Mouse (Mus musculus) brown adipose tissue, adult 24 weeks (tissue): ENCODE measurements around the gene Defb41. TPM values are rescaled to one million over a fixed set of nuclear protein-coding genes. Genes with fewer than 3 reads are reported as not detected.
"Not testable (repeated sequence)": the region's sequence is repeated elsewhere in the genome, so short reads cannot be mapped to it uniquely, and the experiment has no call there.

Experiments used
- H3K27ac ChIP-seq: fragments of 200-500 bp; replicated peaks from 2 replicates; pipeline ENCODE4 v1.5.1; 2012; ENCODE audit warnings: low read depth, mild to moderate bottlenecking, low read length
- H3K4me1 ChIP-seq: fragments of 200-500 bp; 2 replicates; pipeline ENCODE4 v1.6.1; 2012; ENCODE audit warnings: low read length, mixed read lengths; ENCODE audit not compliant: control insufficient read depth, insufficient read depth, insufficient read length
- H3K4me3 ChIP-seq: fragments of 200-500 bp; 2 replicates; pipeline ENCODE4 v1.5.1; 2012; ENCODE audit warnings: low read depth, mild to moderate bottlenecking, low read length, moderate library complexity; ENCODE audit not compliant: insufficient read depth
- polyA plus RNA-seq: library from polyadenylated mRNA; stranded (reverse); fragments of >200 nt; gene quantifications from 2 replicates; pipeline ENCODE4 v1.2.4, GENCODE M21; 2012; ENCODE audit not compliant: missing spikeins, insufficient read depth, insufficient read length

Gene Defb41
- not detected in 2 replicates for polyA plus RNA-seq

DNA sequence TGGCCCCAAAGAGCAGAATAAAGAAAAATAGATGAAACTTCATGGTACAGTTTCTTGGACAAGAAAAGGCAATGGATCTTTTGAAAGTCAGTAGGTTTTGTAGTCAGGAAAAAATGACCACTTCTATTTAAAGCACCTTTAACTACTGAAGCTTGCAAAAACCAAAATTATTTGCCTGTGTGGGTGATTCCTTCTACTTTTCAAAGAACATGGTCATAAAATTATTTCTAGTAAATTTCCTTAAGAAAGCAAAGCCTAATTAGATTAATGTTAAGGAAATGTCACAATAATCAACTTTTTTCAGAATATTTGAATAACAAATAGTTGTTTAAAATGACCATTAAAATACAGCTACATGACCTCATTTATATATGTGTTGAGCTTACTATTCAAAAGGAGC lies at the start of gene Defb41:
Gene Defb41 (minus strand): TSS at position 101 of the 400 bp plus-strand sequence.
- Histone ChIP-seq H3K4me1 (no peaks in the 10 kb centered on the region), H3K4me3 (no peak within 1 kb of the TSS), H3K27ac (no peak within 1 kb of the TSS)

DNA sequence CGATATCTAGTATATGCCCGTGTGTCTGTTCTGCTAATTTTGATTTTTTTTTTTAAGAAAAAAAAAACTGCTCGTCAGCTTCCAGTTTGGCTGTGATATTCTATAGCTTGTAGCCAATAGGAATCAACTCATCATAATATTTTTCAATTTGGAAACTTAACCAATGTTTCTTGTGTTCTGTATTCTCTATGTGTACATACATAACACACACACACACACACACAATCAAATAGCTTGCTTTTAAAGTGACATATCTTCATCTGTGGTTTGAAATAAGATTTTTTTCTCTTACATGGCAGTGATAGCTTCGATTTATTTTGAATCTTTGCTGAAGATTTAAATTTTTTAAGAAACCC lies 43.5 kb upstream of the Defb41 start:
- Histone ChIP-seq H3K27ac (no peak overlapping the region), H3K4me1 (no peaks in the 10 kb centered on the region)

DNA sequence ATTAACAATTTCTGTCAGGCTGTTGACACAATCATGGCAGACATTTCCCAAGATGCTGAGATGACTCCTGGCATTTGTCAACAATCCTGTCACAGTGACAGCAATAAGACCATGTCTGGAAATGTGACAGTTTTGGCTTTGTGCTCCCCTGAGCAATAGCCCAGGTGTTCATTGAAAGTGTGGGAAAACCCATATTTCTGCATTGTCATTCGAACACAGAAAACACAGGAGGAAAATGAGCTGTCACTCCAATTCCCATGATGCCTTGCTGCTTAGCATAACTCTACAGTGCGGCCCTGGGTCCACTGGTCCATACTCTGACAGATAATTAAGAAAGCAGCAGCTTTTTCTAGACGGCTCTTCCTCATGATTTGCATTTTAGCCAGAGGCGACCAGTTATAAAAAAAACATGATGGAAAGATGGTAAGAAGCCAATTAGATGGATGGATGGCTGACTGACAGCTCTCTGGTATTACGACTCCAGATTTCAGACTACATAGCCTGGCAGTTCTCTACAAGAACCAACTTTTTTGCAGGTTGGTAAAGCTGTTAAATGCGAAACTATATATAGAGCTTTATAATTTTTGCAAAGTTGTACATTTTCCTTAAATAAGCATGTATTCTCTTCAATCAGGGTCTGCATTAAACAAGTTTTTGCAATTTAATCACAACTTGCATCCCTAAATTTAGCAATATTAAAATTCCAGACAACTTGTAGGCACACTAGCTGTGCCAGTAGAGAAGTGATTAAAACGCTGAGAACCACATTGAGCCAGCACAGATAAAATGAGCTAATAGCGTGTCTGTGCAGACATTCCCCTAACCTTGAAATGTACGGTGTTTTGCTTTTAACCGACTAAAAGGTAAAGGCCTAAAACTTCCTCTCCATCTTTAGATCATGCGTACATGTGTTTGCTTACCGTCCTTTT lies 42.9 kb upstream of the Defb41 start:
- H3K4me3 ChIP-seq, result no peak overlapping the region
- H3K4me1 ChIP-seq, result no peaks in the 10 kb centered on the region
- no peak overlapping the region for H3K27ac ChIP-seq

More for the DNA sequence above, 43.5 kb upstream of the Defb41 start:
- H3K4me3 ChIP-seq, result no peak overlapping the region

DNA sequence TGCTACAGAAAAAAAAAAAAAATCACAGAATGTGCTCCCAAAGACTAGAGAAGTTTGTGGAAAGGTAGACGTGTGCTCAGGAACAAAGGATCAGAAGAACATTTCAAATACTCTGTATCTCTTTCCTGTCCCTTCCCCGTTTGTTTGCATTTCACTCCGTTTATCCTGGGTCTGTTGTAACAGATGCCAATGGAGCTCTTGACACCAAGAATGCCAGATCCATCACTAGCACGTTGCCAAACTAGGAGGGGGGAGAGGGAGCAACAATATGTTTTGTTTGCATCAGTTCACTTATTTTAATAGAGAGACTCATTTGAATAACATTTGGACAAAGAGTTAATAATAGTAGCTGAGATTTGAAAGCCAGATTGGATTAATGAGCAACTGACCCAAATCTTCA lies 27.6 kb upstream of the Defb41 start:
- Histone ChIP-seq H3K27ac (no peak overlapping the region), H3K4me3 (no peak overlapping the region), H3K4me1 (no peaks in the 10 kb centered on the region)

DNA sequence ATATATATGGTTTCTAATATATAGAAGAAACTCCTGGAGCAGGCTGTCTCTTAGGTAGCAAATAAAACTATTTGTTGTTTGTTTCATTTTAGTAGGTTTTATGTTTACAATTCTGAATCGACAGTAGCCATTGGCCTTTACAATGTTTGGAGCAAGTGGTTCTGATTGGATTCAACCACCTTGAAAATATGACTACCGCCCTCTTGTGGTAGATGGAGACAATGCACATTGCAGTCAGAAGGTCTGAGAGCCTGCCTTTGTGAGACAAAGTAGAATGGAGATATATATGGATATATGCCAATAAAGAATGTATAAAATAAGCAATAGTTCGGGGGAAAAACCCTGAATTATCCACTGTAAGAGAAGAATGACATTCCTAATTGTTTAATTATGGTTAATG lies 23.9 kb upstream of the Defb41 start:
- Histone ChIP-seq H3K27ac (no peak overlapping the region), H3K4me1 (no peaks in the 10 kb centered on the region), H3K4me3 (no peak overlapping the region)

DNA sequence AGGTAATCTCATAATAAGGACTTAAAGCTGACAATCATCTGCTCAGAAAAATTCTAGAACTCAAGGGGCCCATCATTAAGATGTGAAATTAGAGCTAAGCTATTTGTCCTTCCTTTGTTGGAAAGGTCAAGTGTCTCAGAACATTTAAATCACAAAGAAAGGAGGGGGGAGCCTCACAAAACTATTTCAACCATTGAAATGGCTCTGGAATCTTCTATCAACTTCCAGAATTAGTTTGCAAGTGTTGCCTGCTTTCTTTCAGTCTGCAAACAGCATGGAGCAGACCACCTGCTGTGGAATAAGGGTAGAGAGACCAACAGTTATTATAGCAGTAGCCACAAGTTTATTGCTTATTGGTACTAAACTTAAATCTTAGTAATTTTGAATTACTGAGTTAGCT lies 22.4 kb upstream of the Defb41 start:
- Histone ChIP-seq H3K27ac (no peak overlapping the region), H3K4me3 (no peak overlapping the region), H3K4me1 (no peaks in the 10 kb centered on the region)

- H3K4me1 ChIP-seq, result no peaks in the 10 kb centered on the region
- H3K4me3 ChIP-seq, result no peak overlapping the region
These were observed 6.2 kb upstream of the Defb41 start for GRCm38 (mm10) chr1:18271095-18271494.

GRCm38 (mm10) chr1:18268845-18269244 lies 3.9 kb upstream of the Defb41 start:
- H3K4me3 ChIP-seq, result no peak overlapping the region
- H3K4me1 ChIP-seq, result no peaks in the 10 kb centered on the region

More at GRCm38 (mm10) chr1:18271095-18271494, 6.2 kb upstream of the Defb41 start:
- no peak overlapping the region for H3K27ac ChIP-seq

DNA sequence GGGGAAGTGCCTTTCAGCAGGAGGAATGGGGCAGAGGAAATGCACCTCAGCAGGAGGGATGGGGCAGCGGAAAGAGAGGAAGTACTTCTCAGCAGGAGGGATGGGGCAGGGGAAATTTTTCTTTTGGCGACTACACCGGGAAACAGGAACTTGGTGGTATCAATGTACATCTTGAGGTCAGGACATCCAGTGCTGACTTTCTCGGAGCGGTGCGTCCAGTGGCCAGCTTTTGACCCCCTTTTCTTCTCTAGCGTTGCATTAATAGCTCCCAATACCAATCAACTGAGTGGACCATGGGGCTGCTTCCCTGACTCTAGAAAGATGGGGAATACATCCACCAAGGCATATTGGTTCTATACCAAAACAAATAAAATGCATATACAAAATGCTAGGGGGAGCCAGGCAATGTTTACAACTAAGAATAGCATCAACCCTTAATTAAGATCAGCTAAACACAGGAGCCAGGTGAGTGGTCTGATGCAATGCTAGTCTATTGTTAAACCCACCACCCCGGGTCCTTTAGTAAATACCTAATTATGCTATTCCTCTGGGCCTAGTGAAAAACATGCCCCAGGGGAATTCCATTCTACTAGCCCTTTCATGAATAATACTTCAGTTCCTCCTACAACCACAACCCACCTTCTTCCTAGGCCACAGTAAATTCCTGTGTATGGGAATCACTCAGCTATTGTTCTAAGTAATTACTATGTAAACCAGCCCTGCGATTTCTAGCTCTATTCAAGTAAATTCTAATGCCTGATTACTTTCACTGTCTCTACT lies 18.9 kb downstream of the Defb41 start:
- H3K4me3 ChIP-seq, H3K27ac ChIP-seq, H3K4me1 ChIP-seq: not testable (repeated sequence)

More at GRCm38 (mm10) chr1:18268845-18269244, 3.9 kb upstream of the Defb41 start:
- H3K27ac ChIP-seq, result no peak overlapping the region

- Histone ChIP-seq H3K4me1 (no peaks in the 10 kb centered on the region), H3K4me3 (no peak within 1 kb of the TSS), H3K27ac (no peak within 1 kb of the TSS)
These were observed 27.6 kb downstream of the Defb41 start, which contains the start of gene Defb18 for GRCm38 (mm10) chr1:18237343-18237742. Defb18 (minus strand) TSS chr1:18237443.

DNA sequence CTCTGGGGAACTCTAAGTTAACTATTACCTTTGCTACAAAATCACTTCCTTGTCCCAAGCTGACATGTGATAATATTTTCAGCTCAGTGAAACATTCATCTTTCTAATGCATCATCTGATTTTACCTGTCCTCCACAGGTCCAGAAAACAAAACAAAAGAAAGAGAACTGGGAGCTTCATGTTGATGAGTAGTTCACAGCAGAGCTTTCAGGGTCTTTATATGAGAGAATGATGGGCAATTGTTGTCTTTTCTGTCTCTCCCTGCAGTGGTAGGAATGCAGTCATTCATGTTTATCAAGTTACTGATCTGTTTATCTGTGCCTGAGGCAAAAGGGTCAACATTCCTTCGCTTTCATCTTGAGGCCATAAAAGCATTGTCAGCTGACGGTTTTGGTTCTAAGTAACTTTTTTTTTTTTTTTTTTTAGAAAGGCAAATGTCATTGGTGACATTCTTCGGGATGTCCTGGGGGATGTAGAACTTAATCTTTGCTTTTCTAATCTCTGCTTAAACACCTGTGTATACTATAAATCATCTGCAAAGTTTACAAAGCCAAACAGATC lies 41.5 kb downstream of the Defb41 start:
- no peaks in the 10 kb centered on the region for H3K4me1 ChIP-seq

More for the DNA sequence above, 41.5 kb downstream of the Defb41 start:
- Histone ChIP-seq H3K4me3 (no peak overlapping the region), H3K27ac (no peak overlapping the region)

Other genes starting within 250 kb of the Defb41 start
- gene Crisp4, start 119.2 kb downstream of the Defb41 start, polyA plus RNA-seq, result not detected in 2 replicates
- gene Defb18, start 27.7 kb downstream of the Defb41 start, polyA plus RNA-seq, result not detected in 2 replicates